Mouse (Mus musculus): Measurements from ENCODE around the gene Helz. TPM values are rescaled to one million over a fixed set of nuclear protein-coding genes. Genes with fewer than 3 reads are reported as not detected.
A peak's percentile ranks its signal among the peaks of the same experiment; 100 is the strongest.
"Not testable (repeated sequence)": the region's sequence is repeated elsewhere in the genome, so short reads cannot be mapped to it uniquely, and the experiment has no call there.

Helz gene
- polyA plus RNA-seq, 1 experiment from 2014 or later: 17.3 TPM

DNA sequence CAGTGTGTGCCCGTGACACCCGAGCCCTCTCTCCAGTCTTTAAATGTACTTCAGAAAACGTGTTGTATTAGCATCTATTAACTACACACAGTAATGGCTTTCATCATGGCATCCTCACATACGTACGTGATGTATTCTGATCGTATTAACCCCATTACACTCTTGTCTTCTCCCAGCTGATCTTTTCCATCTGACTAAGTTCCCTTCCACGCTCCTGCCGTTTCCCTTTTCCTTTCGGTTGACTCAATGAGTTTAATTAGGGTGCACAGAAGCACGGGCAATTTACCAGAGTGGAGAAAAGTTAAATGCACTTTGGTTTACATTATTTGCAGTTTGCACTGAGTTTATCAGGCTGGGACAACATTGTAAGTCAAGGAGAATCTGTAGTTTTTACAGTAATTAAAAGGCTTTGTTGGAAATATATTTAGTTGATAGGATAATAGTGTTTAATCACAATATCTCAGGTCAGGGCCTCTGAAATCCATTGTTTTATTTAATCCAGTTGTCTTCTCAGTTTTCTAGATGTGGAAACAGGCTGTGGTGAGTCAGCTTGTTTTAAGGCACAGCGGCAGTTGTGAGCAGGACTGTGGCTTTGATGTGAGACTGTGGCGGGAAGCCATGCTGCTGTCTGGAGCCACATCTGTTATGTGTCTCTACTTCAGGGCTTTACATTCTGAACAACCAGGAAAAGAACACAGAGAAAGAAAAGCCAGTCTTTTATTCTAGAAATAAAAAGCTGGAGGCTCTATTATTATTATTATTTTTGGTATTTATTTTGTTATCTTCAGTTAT, 37.1 kb downstream of the Helz start:
- Histone ChIP-seq H3K4me3 (replicated peaks) (no peak overlapping the region), H3K9me3 (no peaks in the 10 kb centered on the region), H3K27ac (peak overlapping the region; percentile 0; the same call in 1 of the 2 replicates), H3K4me1 (no peaks in the 10 kb centered on the region), H3K9ac (no peak overlapping the region), H3K36me3 (no peaks in the 10 kb centered on the region), H3K4me2 (no peak overlapping the region), H3K27me3 (replicated peaks) (no peaks in the 10 kb centered on the region)
- WGBS: 63% methylated on average over 12 of the region's 12 CpGs
- ATAC-seq (ENCODE audit: insufficient read depth, low FRiP score, low read depth): no peak

DNA sequence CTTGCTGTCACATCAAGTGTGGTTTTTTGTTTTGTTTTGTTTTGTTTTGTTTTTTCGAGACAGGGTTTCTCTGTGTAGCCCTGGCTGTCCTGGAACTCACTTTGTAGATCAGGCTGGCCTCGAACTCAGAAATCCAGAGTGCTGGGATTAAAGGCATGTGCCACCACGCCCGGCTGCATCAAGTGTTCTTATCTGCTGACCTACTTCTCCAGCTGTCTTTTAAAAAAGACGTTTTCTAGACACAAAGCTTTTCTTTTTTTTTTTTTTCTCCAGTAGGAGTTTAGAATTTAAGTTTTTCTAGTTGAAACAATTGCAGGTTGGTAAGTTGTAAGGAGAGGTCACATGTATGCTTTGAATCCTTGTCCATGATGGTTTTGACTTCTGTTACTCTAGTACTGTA, 38.4 kb downstream of the Helz start:
- not testable (repeated sequence) for H3K9ac ChIP-seq; H3K4me3 ChIP-seq (replicated peaks); H3K27ac ChIP-seq; H3K36me3 ChIP-seq; ATAC-seq (ENCODE audit: insufficient read depth, low FRiP score, low read depth); H3K27me3 ChIP-seq (replicated peaks); H3K4me1 ChIP-seq; H3K9me3 ChIP-seq; H3K4me2 ChIP-seq
- 80% methylated on average over 5 of the region's 5 CpGs for WGBS

DNA sequence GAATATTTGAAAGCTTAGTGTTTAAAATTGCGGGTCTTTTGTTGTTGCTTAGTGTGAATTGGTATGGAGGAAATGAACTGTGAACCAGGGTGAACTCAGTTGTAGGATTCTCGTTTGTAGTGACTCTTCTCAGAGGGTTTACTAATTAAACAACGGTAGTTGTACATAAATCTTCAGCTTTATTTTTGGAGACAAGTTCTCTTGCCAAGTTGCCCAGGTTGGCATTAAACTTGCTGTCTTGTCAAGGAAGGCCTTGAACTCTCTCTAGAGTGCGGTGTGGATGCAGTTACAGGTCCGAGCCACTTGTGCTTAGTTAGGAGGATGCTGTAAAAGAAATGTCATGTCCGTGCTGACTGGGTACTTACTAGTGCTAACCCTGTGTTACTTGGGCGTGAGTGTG, 39.4 kb downstream of the Helz start:
- H3K4me2 ChIP-seq: no peak overlapping the region
- 90% methylated on average over 7 of the region's 7 CpGs for WGBS
- H3K4me3 ChIP-seq (replicated peaks): no peak overlapping the region
- no peaks in the 10 kb centered on the region for H3K4me1 ChIP-seq
- ATAC-seq (ENCODE audit: insufficient read depth, low FRiP score, low read depth): no peak
- H3K9me3 ChIP-seq: no peaks in the 10 kb centered on the region
- H3K27ac ChIP-seq: no peak overlapping the region
- H3K27me3 ChIP-seq (replicated peaks): no peaks in the 10 kb centered on the region
- no peaks in the 10 kb centered on the region for H3K36me3 ChIP-seq
- H3K9ac ChIP-seq: no peak overlapping the region

DNA sequence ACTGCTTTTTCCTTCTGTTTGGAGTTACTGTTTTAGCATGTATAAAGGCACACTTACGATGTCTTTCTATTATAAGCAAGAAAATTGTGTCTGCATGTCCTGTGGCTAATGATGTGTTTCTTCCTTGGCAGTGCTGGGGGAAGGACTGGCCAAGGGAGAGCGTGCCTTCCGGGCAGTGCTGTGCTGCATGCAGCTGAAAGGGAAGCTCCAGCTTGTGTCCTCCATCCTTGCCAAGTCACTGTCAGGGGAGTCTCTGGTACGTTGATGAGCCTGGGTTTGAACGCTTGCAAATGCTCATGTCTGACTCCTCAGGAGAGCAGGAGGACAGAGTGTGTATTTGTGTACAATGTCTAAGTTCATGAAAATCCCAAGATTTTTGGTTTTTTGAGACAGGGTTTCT, 44.8 kb downstream of the Helz start:
- Histone ChIP-seq H3K4me2 (no peak overlapping the region), H3K9me3 (no peaks in the 10 kb centered on the region), H3K27me3 (replicated peaks) (no peaks in the 10 kb centered on the region), H3K4me3 (replicated peaks) (no peak overlapping the region), H3K9ac (no peak overlapping the region), H3K4me1 (no peaks in the 10 kb centered on the region), H3K36me3 (peaks cover 10% of the 10 kb centered on the region), H3K27ac (no peak overlapping the region)
- WGBS: 92% methylated on average over 5 of the region's 5 CpGs
- no peak for ATAC-seq (ENCODE audit: insufficient read depth, low FRiP score, low read depth)

- H3K9ac ChIP-seq: no peak overlapping the region
- H3K27ac ChIP-seq: no peak overlapping the region
- no peaks in the 10 kb centered on the region for H3K9me3 ChIP-seq
- H3K4me1 ChIP-seq: no peaks in the 10 kb centered on the region
- WGBS: 92% methylated on average over 4 of the region's 4 CpGs
- H3K27me3 ChIP-seq (replicated peaks): no peaks in the 10 kb centered on the region
- peaks cover 16% of the 10 kb centered on the region for H3K36me3 ChIP-seq
- H3K4me2 ChIP-seq: no peak overlapping the region
- ATAC-seq (ENCODE audit: insufficient read depth, low FRiP score, low read depth): no peak
- no peak overlapping the region for H3K4me3 ChIP-seq (replicated peaks)
Measured at GRCm38 (mm10) chr11:107597381-107597780, 49.7 kb downstream of the Helz start.

DNA sequence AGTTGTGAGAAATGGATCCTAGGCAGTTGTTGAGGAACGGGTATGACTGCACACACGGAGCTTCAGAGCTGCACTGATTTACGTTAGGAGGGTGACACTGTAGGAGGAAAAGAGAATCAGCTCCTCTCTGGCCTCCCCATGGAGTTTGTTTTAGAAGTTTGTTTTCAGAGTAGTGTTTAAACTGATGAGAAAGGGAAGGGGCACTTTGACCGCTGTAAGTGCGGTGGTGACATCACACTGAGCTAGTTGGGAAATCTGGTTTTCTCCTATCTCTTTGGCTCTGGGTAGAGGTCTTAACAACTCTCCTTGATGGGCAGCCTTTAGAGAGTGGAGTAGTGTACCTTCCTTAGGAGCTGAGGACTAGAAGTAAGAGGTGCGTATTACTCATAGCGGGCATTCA, 58.0 kb downstream of the Helz start:
- H3K36me3 ChIP-seq: peaks cover 8% of the 10 kb centered on the region
- no peak overlapping the region for H3K9ac ChIP-seq
- H3K9me3 ChIP-seq: no peaks in the 10 kb centered on the region
- no peak overlapping the region for H3K4me2 ChIP-seq
- H3K27me3 ChIP-seq (replicated peaks): no peaks in the 10 kb centered on the region
- H3K4me1 ChIP-seq: no peaks in the 10 kb centered on the region
- no peak overlapping the region for H3K27ac ChIP-seq
- no peak overlapping the region for H3K4me3 ChIP-seq (replicated peaks)
- no peak for ATAC-seq (ENCODE audit: insufficient read depth, low FRiP score, low read depth)
- WGBS: 86% methylated on average over 7 of the region's 7 CpGs

- Histone ChIP-seq H3K27me3 (replicated peaks) (no peaks in the 10 kb centered on the region), H3K9ac (no peak overlapping the region), H3K36me3 (peaks cover 11% of the 10 kb centered on the region; the same call in 1 of the 2 replicates), H3K9me3 (no peaks in the 10 kb centered on the region), H3K4me3 (replicated peaks) (no peak overlapping the region), H3K4me1 (no peaks in the 10 kb centered on the region), H3K27ac (no peak overlapping the region), H3K4me2 (no peak overlapping the region)
- ATAC-seq (ENCODE audit: insufficient read depth, low FRiP score, low read depth): no peak
- 80% methylated on average over 5 of the region's 5 CpGs for WGBS
Measured at GRCm38 (mm10) chr11:107613906-107614305, 66.2 kb downstream of the Helz start.

GRCm38 (mm10) chr11:107615696-107616095, 68.0 kb downstream of the Helz start:
- 93% methylated on average over 4 of the region's 5 CpGs for WGBS
- no peaks in the 10 kb centered on the region for H3K9me3 ChIP-seq
- H3K36me3 ChIP-seq: peaks cover 22% of the 10 kb centered on the region
- no peak overlapping the region for H3K4me3 ChIP-seq (replicated peaks)
- H3K27me3 ChIP-seq (replicated peaks): no peaks in the 10 kb centered on the region
- ATAC-seq (ENCODE audit: insufficient read depth, low FRiP score, low read depth): no peak
- no peak overlapping the region for H3K4me2 ChIP-seq
- no peak overlapping the region for H3K27ac ChIP-seq
- no peak overlapping the region for H3K9ac ChIP-seq
- H3K4me1 ChIP-seq: no peaks in the 10 kb centered on the region

DNA sequence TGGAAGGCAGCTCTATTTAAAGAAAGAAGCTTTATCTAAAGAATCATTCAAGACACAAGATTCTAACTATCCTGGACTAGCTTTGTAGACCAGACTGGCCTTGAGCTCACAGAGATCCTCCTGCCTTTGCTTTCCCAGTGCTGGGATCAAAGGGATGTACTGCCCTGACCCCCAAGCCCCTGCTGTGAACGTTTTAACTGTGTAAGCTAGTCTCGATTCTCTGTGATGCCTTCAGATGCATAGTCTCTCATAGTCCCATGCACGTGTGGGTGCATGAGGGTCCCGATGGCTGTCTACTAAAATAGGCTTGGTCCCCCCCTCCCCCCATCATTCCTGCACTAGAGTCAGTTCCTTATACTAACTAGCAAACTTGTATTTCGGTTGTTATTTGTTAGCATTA, 70.2 kb downstream of the Helz start:
- Histone ChIP-seq H3K4me2 (no peak overlapping the region), H3K9ac (no peak overlapping the region), H3K27me3 (replicated peaks) (no peaks in the 10 kb centered on the region), H3K27ac (no peak overlapping the region), H3K9me3 (no peaks in the 10 kb centered on the region), H3K4me1 (no peaks in the 10 kb centered on the region), H3K4me3 (replicated peaks) (no peak overlapping the region), H3K36me3 (peaks cover 22% of the 10 kb centered on the region)
- WGBS: 76% methylated on average over 5 of the region's 5 CpGs
- no peak for ATAC-seq (ENCODE audit: insufficient read depth, low FRiP score, low read depth)

GRCm38 (mm10) chr11:107624661-107625060, 76.9 kb downstream of the Helz start:
- no peak for ATAC-seq (ENCODE audit: insufficient read depth, low FRiP score, low read depth)

DNA sequence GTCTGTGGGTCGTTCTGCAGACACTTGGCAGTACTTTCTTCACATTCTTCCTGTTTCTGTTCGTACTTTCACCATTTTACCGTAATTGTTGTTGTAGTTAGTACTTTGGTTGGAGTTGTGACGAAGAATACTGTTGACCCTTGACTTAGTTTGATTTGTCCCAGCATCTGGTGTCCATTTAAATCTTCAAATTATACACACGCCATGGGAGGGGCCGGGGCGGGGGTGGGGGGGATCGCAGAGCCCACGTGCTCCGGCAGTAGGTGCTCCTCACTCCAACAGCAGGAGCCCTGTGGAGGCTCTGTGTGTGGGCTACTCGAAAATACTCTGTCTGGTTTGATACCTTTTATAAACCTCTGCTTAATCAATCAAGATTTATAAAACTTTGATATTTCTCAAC, 78.0 kb downstream of the Helz start:
- no peak for ATAC-seq (ENCODE audit: insufficient read depth, low FRiP score, low read depth)
- no peak overlapping the region for H3K4me3 ChIP-seq (replicated peaks)
- H3K27me3 ChIP-seq (replicated peaks): no peaks in the 10 kb centered on the region
- no peak overlapping the region for H3K9ac ChIP-seq
- H3K9me3 ChIP-seq: no peaks in the 10 kb centered on the region
- 70% methylated on average over 11 of the region's 11 CpGs for WGBS
- no peaks in the 10 kb centered on the region for H3K4me1 ChIP-seq
- H3K36me3 ChIP-seq: 0 out of 2 replicates have a peak, but pooled peaks cover 8% of the 10 kb centered on the region
- no peak overlapping the region for H3K27ac ChIP-seq
- H3K4me2 ChIP-seq: no peak overlapping the region

More at GRCm38 (mm10) chr11:107624661-107625060, 76.9 kb downstream of the Helz start:
- Histone ChIP-seq H3K9me3 (no peaks in the 10 kb centered on the region), H3K36me3 (peaks cover 14% of the 10 kb centered on the region; the same call in 1 of the 2 replicates), H3K4me2 (no peak overlapping the region), H3K9ac (no peak overlapping the region), H3K4me1 (no peaks in the 10 kb centered on the region), H3K27me3 (replicated peaks) (no peaks in the 10 kb centered on the region), H3K27ac (no peak overlapping the region), H3K4me3 (replicated peaks) (no peak overlapping the region)
- WGBS: 91% methylated on average over 3 of the region's 3 CpGs

DNA sequence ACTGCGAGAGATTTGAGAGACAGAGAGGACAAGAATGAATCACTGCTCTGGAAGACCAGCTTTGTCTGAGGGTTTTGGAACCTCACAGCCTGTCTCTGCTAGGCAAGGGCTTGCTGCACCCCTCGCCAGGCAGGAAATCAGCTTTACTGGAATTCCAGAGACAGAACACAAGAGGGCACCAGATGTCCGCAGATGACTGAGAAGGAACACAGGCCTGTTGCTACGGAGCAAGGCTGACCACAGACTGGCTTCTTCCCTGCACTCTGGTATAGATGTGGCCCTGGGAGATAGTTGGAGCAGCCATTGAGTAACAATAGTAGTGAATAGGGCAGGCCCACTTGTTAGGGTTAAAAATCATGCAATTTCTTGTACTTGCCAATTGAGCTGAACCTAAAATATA, 81.8 kb downstream of the Helz start:
- 30% methylated on average over 4 of the region's 4 CpGs for WGBS
- ATAC-seq (ENCODE audit: insufficient read depth, low FRiP score, low read depth): peak; percentile 39; the same call in 1 of the 2 replicates

More for the DNA sequence above, 81.8 kb downstream of the Helz start:
- no peaks in the 10 kb centered on the region for H3K27me3 ChIP-seq (replicated peaks)
- H3K4me2 ChIP-seq: no peak overlapping the region
- H3K9me3 ChIP-seq: no peaks in the 10 kb centered on the region
- no peak overlapping the region for H3K9ac ChIP-seq
- no peak overlapping the region for H3K27ac ChIP-seq
- peaks cover 17% of the 10 kb centered on the region for H3K36me3 ChIP-seq
- H3K4me1 ChIP-seq: no peaks in the 10 kb centered on the region
- no peak overlapping the region for H3K4me3 ChIP-seq (replicated peaks)
